Mouse (Mus musculus) regulatory T cell (primary cell): ENCODE measurements around the gene Zfp942.
"Not testable (repeated sequence)": the region's sequence is repeated elsewhere in the genome, so short reads cannot be mapped to it uniquely, and the experiment has no call there.

Source experiments
- in situ Hi-C: fragments of 300-600 bp; cut with MboI, MseI; formaldehyde crosslinking; loops from one replicate; pipeline ENCODE4 v1.15.1; 2025; ENCODE audit warnings: high pct_unique_total_duplicates

The Zfp942 gene

GRCm38 (mm10) chr17:21962107-21962907 is at the start of gene Zfp942, which contains the start of gene Zfp943:
Zfp942 (minus strand) TSS chr17:21962464.
Zfp943 (plus strand) TSS chr17:21962552.
- in situ Hi-C loops, result loop anchor here (10.0 kb wide), 1 partner anchor 402 kb away; the partner anchor contains the start of genes Zfp758 and Zfp944

GRCm38 (mm10) chr17:21963302-21963701 is 1.0 kb upstream of the Zfp942 start:
- in situ Hi-C loops, result loop anchor here (10.0 kb wide), 1 partner anchor 401 kb away; the partner anchor contains the start of genes Zfp758 and Zfp944

- in situ Hi-C loops, result not testable (repeated sequence)
These were observed 52.7 kb downstream of the Zfp942 start, which contains the start of gene Zfp995 for GRCm38 (mm10) chr17:21909456-21910052. Zfp995 (minus strand) TSS chr17:21909926.

- in situ Hi-C loops, result no loop called here
These were observed 53.2 kb downstream of the Zfp942 start for GRCm38 (mm10) chr17:21909039-21909438.
